Comparison of ENCODE assay signal across 33 mouse cellular contexts in genomic region chr8:120719586-120720236, GRCm38 (mm10). TPM values are rescaled to one million over a fixed set of nuclear protein-coding genes. Genes with fewer than 3 reads are reported as not detected.
A peak's percentile ranks its signal among the peaks of the same experiment; 100 is the strongest.
DNase-seq lines count a peak whose midpoint lies in the region; ATAC-seq and TF ChIP-seq lines count a peak whose summit lies in the region.
"Had no signal": no experiment of that assay in that cellular context is flagged by ENCODE, and none has a peak within 500 bp of the region (broad histone marks: within the 10 kb centered on the region; RNA-seq: fewer than 3 reads in every experiment).

No protein-coding gene starts in this region.

- H3K4me1 ChIP-seq in intestine, embryonic 14.5 days (replicated peaks; ENCODE audit: control insufficient read depth, insufficient read depth, low read length): no peaks in the 10 kb centered on the region
- H3K4me1 ChIP-seq in intestine, postnatal 0 days (replicated peaks; ENCODE audit: control insufficient read depth, insufficient read depth, low read length): no peaks in the 10 kb centered on the region
- H3K4me1 ChIP-seq in bone marrow, adult 2 months (ENCODE audit: control insufficient read depth, insufficient read depth, low read length): peaks cover 3% of the 10 kb centered on the region
- H3K4me1 ChIP-seq: embryonic facial prominence, embryonic 15.5 days; forebrain, embryonic 12.5 days; liver, embryonic 15.5 days; lung, embryonic 15.5 days; midbrain, embryonic 15.5 days had no signal

- no peaks in the 10 kb centered on the region for H3K27me3 ChIP-seq in intestine, embryonic 14.5 days (replicated peaks; ENCODE audit: control insufficient read depth, insufficient read depth, low read length)
- no peaks in the 10 kb centered on the region for H3K27me3 ChIP-seq in intestine, postnatal 0 days (replicated peaks; ENCODE audit: control insufficient read depth, insufficient read depth, low read length)
- H3K27me3 ChIP-seq in splenic B cell, adult 2 months (ENCODE audit: control insufficient read depth, insufficient read depth, low read length, poor library complexity, severe bottlenecking): no peaks in the 10 kb centered on the region
- H3K27me3 ChIP-seq: embryonic facial prominence, embryonic 15.5 days; forebrain, embryonic 12.5 days; heart, embryonic 13.5 days; liver, embryonic 15.5 days; lung, embryonic 15.5 days; midbrain, embryonic 15.5 days had no signal

- H3K9ac ChIP-seq in intestine, embryonic 14.5 days (ENCODE audit: low read length): no peak overlapping the region
- no peak overlapping the region for H3K9ac ChIP-seq in intestine, postnatal 0 days (ENCODE audit: low read depth, low read length)
- H3K9ac ChIP-seq: embryonic facial prominence, embryonic 15.5 days; forebrain, embryonic 12.5 days; forebrain, postnatal 0 days; heart, embryonic 13.5 days; hindbrain, embryonic 14.5 days; liver, embryonic 15.5 days; lung, embryonic 15.5 days; midbrain, embryonic 15.5 days had no signal

- no peak for TF ChIP-seq POLR2A in bone marrow, adult 2 months (IDR thresholded peaks at IDR 0.05; ENCODE audit: borderline replicate concordance, control insufficient read depth, low read depth, low read length)

- no peak overlapping the region for H3K27ac ChIP-seq in intestine, embryonic 14.5 days (ENCODE audit: low read depth)
- no peak overlapping the region for H3K27ac ChIP-seq in intestine, postnatal 0 days (ENCODE audit: low read depth, low read length)
- H3K27ac ChIP-seq in bone marrow, adult 2 months (ENCODE audit: control insufficient read depth, insufficient read depth, low read depth, low read length, poor library complexity): peak overlapping the region; percentile 39; the same call in 1 of the 2 replicates
- H3K27ac ChIP-seq: embryonic facial prominence, embryonic 10.5 days; embryonic facial prominence, embryonic 15.5 days; forebrain, embryonic 12.5 days; heart, embryonic 13.5 days; hindbrain, embryonic 14.5 days; liver, embryonic 15.5 days; lung, embryonic 15.5 days; midbrain, embryonic 15.5 days had no signal

- no peaks in the 10 kb centered on the region; the same call in 1 of the 2 replicates for H3K9me3 ChIP-seq in intestine, embryonic 14.5 days (ENCODE audit: control insufficient read depth, low read length)
- no peaks in the 10 kb centered on the region for H3K9me3 ChIP-seq in intestine, postnatal 0 days (ENCODE audit: control insufficient read depth)
- H3K9me3 ChIP-seq: embryonic facial prominence, embryonic 15.5 days; liver, embryonic 15.5 days; lung, embryonic 15.5 days; midbrain, embryonic 15.5 days had no signal

- H3K4me2 ChIP-seq in intestine, embryonic 14.5 days (ENCODE audit: low read length): no peak overlapping the region
- no peak overlapping the region for H3K4me2 ChIP-seq in intestine, postnatal 0 days (replicated peaks; ENCODE audit: low read depth)
- H3K4me2 ChIP-seq: embryonic facial prominence, embryonic 15.5 days; forebrain, embryonic 12.5 days; heart, embryonic 13.5 days; hindbrain, embryonic 14.5 days; liver, embryonic 15.5 days; lung, embryonic 15.5 days; midbrain, embryonic 15.5 days had no signal

- H3K4me3 ChIP-seq in intestine, embryonic 14.5 days (ENCODE audit: low read depth, low read length): no peak overlapping the region
- H3K4me3 ChIP-seq in intestine, postnatal 0 days (ENCODE audit: low read depth, low read length): no peak overlapping the region
- no peak overlapping the region for H3K4me3 ChIP-seq in bone marrow, adult 2 months (replicated peaks; ENCODE audit: control insufficient read depth, low read depth, low read length)
- H3K4me3 ChIP-seq: embryonic facial prominence, embryonic 10.5 days; embryonic facial prominence, embryonic 15.5 days; forebrain, embryonic 12.5 days; heart, embryonic 13.5 days; liver, embryonic 15.5 days; lung, embryonic 15.5 days; midbrain, embryonic 15.5 days had no signal

- ATAC-seq in intestine, embryonic 14.5 days (replicated peaks; ENCODE audit: low FRiP score, low TSS enrichment, low read depth): no peak
- no peak for ATAC-seq in intestine, postnatal 0 days
- peak; percentile 65 for ATAC-seq in granulocyte monocyte progenitor cell, adult 5-6 weeks (replicated peaks; ENCODE audit: poor library complexity, severe bottlenecking)
- ATAC-seq: forebrain, postnatal 0 days; midbrain, embryonic 15.5 days had no signal

- no peaks in the 10 kb centered on the region for H3K36me3 ChIP-seq in intestine, embryonic 14.5 days (ENCODE audit: control insufficient read depth, insufficient read depth, low read length)
- no peaks in the 10 kb centered on the region for H3K36me3 ChIP-seq in intestine, postnatal 0 days (ENCODE audit: control insufficient read depth, insufficient read depth)
- H3K36me3 ChIP-seq in splenic B cell, adult 2 months (ENCODE audit: control insufficient read depth, insufficient read depth, low read length, poor library complexity, severe bottlenecking): no peaks in the 10 kb centered on the region
- H3K36me3 ChIP-seq: embryonic facial prominence, embryonic 10.5 days; embryonic facial prominence, embryonic 15.5 days; forebrain, embryonic 12.5 days; heart, embryonic 13.5 days; liver, embryonic 15.5 days; lung, embryonic 15.5 days; midbrain, embryonic 15.5 days had no signal

- TF ChIP-seq CTCF in intestine, postnatal 0 days (IDR thresholded peaks at IDR 0.05; ENCODE audit: low read depth): no peak
- no peak for TF ChIP-seq CTCF in bone marrow, adult 2 months (IDR thresholded peaks at IDR 0.05; ENCODE audit: control insufficient read depth, insufficient read depth, low read length)

- peak; percentile 49 for DNase-seq in intestine, embryonic 14.5 days (ENCODE audit: low spot score)
- peak; percentile 43 for DNase-seq in splenic B cell, adult 2 months (ENCODE audit: low read depth, low spot score)
- no peak for DNase-seq in testis, postnatal 10 days (ENCODE audit: low spot score)
- DNase-seq in Muller cell, postnatal 12 days (ENCODE audit: inconsistent ontology term): no peak
- DNase-seq: adrenal gland, postnatal 36 days; cerebellum, adult 11 months; cerebellum, adult 9-11 months; forebrain, postnatal 0 days; gastrocnemius, postnatal 10 days; heart, postnatal 10 days; kidney, adult 8-10 months; kidney, postnatal 14 days; layer of hippocampus, adult 9-11 months; liver; right cerebral cortex, postnatal 25 days; thymus, adult 18-20 months; thymus, postnatal 25 days had no signal

- 61% methylated on average over 19 of the region's 19 CpGs for WGBS in intestine, embryonic 14.5 days
- 63% methylated on average over 19 of the region's 19 CpGs for WGBS in intestine, postnatal 0 days
- 46% methylated on average over 19 of the region's 19 CpGs for WGBS in bone marrow, adult 2 months

RNA-seq across cellular contexts. Expression of gene Irf8, which starts 16.4 kb away (rescaled TPM):
- polyA plus RNA-seq in intestine, embryonic 14.5 days (2014; fragmentation: Nextera tagmentation; extraction: Ambion mirVana): 26.9 and 32.2 TPM in 2 replicates
- 79.5 and 92.3 TPM in 2 replicates for polyA plus RNA-seq in intestine, postnatal 0 days (2015; fragmentation: Nextera tagmentation; extraction: Ambion mirVana)
- polyA plus RNA-seq in bone marrow, adult 2 months (2011; ENCODE audit: insufficient read depth, insufficient read length, low replicate concordance, missing spikeins): 32.8 and 80.9 TPM in 2 replicates
- total RNA-seq in granulocyte monocyte progenitor cell, adult 5-6 weeks (2014; fragmentation: Nextera tagmentation): 213 and 215 TPM in 2 replicates
- 171 and 196 TPM in 2 replicates for total RNA-seq in granulocyte monocyte progenitor cell, adult 5-6 weeks (2017)
- total RNA-seq: MEL had no signal

RNA-seq across cellular contexts. Expression of gene Emc8, which starts 51.3 kb away (rescaled TPM):
- polyA plus RNA-seq in intestine, embryonic 14.5 days (2014; fragmentation: Nextera tagmentation; extraction: Ambion mirVana): 290 and 294 TPM in 2 replicates
- polyA plus RNA-seq in intestine, postnatal 0 days (2015; fragmentation: Nextera tagmentation; extraction: Ambion mirVana): 127 and 135 TPM in 2 replicates
- polyA plus RNA-seq in bone marrow, adult 2 months (2011; ENCODE audit: insufficient read depth, insufficient read length, low replicate concordance, missing spikeins): 28.5 and 66.3 TPM in 2 replicates
- 34.9 and 56.5 TPM in 2 replicates for total RNA-seq in granulocyte monocyte progenitor cell, adult 5-6 weeks (2014; fragmentation: Nextera tagmentation)
- total RNA-seq in granulocyte monocyte progenitor cell, adult 5-6 weeks (2017): 36.5 and 61.2 TPM in 2 replicates

RNA-seq across cellular contexts. Expression of gene Cox4i1, which starts 51.7 kb away (rescaled TPM):
- polyA plus RNA-seq in intestine, embryonic 14.5 days (2014; fragmentation: Nextera tagmentation; extraction: Ambion mirVana): 1,269 and 1,281 TPM in 2 replicates
- polyA plus RNA-seq in intestine, postnatal 0 days (2015; fragmentation: Nextera tagmentation; extraction: Ambion mirVana): 2,406 and 2,420 TPM in 2 replicates
- polyA plus RNA-seq in bone marrow, adult 2 months (2011; ENCODE audit: insufficient read depth, insufficient read length, low replicate concordance, missing spikeins): 413 and 448 TPM in 2 replicates
- 1,083 and 1,131 TPM in 2 replicates for total RNA-seq in granulocyte monocyte progenitor cell, adult 5-6 weeks (2014; fragmentation: Nextera tagmentation)
- 462 and 506 TPM in 2 replicates for total RNA-seq in granulocyte monocyte progenitor cell, adult 5-6 weeks (2017)

RNA-seq across cellular contexts. Expression of gene Gm27021, which starts 51.8 kb away (rescaled TPM):
- polyA plus RNA-seq in intestine, embryonic 14.5 days (2014; fragmentation: Nextera tagmentation; extraction: Ambion mirVana): 0.62 and 1.7 TPM in 2 replicates
- 1.0 and 1.9 TPM in 2 replicates for polyA plus RNA-seq in intestine, postnatal 0 days (2015; fragmentation: Nextera tagmentation; extraction: Ambion mirVana)
- polyA plus RNA-seq in bone marrow, adult 2 months (2011; ENCODE audit: insufficient read depth, insufficient read length, low replicate concordance, missing spikeins): not detected in 2 replicates
- total RNA-seq in granulocyte monocyte progenitor cell, adult 5-6 weeks (2014; fragmentation: Nextera tagmentation): not detected in 2 replicates
- total RNA-seq in granulocyte monocyte progenitor cell, adult 5-6 weeks (2017): not detected in 2 replicates
- total RNA-seq: adrenal gland, adult 18-20 months; gastrocnemius, postnatal 10 days; hematopoietic stem cell, adult 5-6 weeks; megakaryocyte-erythroid progenitor cell, adult 5-6 weeks; neutrophil, adult 5-6 weeks had no signal

Comparison
In these comparisons a context has a peak if more than half of its experiments do, and no peak if none do; other contexts are left out.
1. DNase-seq: peak in intestine, embryonic 14.5 days (single experiment) and splenic B cell, adult 2 months (single experiment); none in testis, postnatal 10 days (single experiment) and Muller cell, postnatal 12 days (single experiment).